Mouse (Mus musculus): ENCODE data around the gene Lasp1.

Gene Lasp1

GRCm38 (mm10) chr11:97796910-97797309 is 1.9 kb upstream of the Lasp1 start:
- peak; percentile 87 for DNase-seq (ENCODE audit: low spot score)

GRCm38 (mm10) chr11:97797369-97798082 is 1.3 kb upstream of the Lasp1 start:
- no peak for DNase-seq (ENCODE audit: low spot score)

GRCm38 (mm10) chr11:97798083-97798435 is 741 bp upstream of the Lasp1 start:
- no peak for DNase-seq (ENCODE audit: low spot score)

- peak; percentile 86 for DNase-seq (ENCODE audit: low spot score)
These were observed 570 bp downstream of the Lasp1 start for GRCm38 (mm10) chr11:97799146-97799993.

- DNase-seq (ENCODE audit: low spot score), result peak; percentile 77
These were observed 1.3 kb downstream of the Lasp1 start for GRCm38 (mm10) chr11:97799994-97800690.

GRCm38 (mm10) chr11:97800691-97801408 is 2.0 kb downstream of the Lasp1 start:
- DNase-seq (ENCODE audit: low spot score), result no peak

- DNase-seq (ENCODE audit: low spot score), result peak; percentile 81
These were observed 2.8 kb downstream of the Lasp1 start for GRCm38 (mm10) chr11:97801409-97802193.

GRCm38 (mm10) chr11:97802194-97802470 is 3.3 kb downstream of the Lasp1 start:
- no peak for DNase-seq (ENCODE audit: low spot score)

GRCm38 (mm10) chr11:97802495-97802894 is 3.7 kb downstream of the Lasp1 start:
- no peak for DNase-seq (ENCODE audit: low spot score)

GRCm38 (mm10) chr11:97803847-97804246 is 5.0 kb downstream of the Lasp1 start:
- DNase-seq (ENCODE audit: low spot score), result no peak

- no peak for DNase-seq (ENCODE audit: low spot score)
These were observed 6.3 kb downstream of the Lasp1 start for GRCm38 (mm10) chr11:97804841-97805661.

GRCm38 (mm10) chr11:97805662-97806612 is 7.1 kb downstream of the Lasp1 start:
- DNase-seq (ENCODE audit: low spot score), result no peak

GRCm38 (mm10) chr11:97806613-97806964 is 7.8 kb downstream of the Lasp1 start:
- DNase-seq (ENCODE audit: low spot score), result no peak

GRCm38 (mm10) chr11:97807626-97808025 is 8.8 kb downstream of the Lasp1 start:
- DNase-seq (ENCODE audit: low spot score), result no peak

GRCm38 (mm10) chr11:97808093-97808492 is 9.3 kb downstream of the Lasp1 start:
- peak; percentile 72 for DNase-seq (ENCODE audit: low spot score)

GRCm38 (mm10) chr11:97808621-97809234 is 9.9 kb downstream of the Lasp1 start:
- DNase-seq (ENCODE audit: low spot score), result no peak

GRCm38 (mm10) chr11:97809235-97810121 is 10.7 kb downstream of the Lasp1 start:
- DNase-seq (ENCODE audit: low spot score), result no peak

GRCm38 (mm10) chr11:97810356-97810755 is 11.6 kb downstream of the Lasp1 start:
- no peak for DNase-seq (ENCODE audit: low spot score)

All from embryo, embryonic 10.5 days (tissue).